Mouse (Mus musculus) Patski (cell line): ENCODE measurements around the gene Fam83c. TPM values are rescaled to one million over a fixed set of nuclear protein-coding genes. Genes with fewer than 3 reads are reported as not detected.
"Not testable (repeated sequence)": the region's sequence is repeated elsewhere in the genome, so short reads cannot be mapped to it uniquely, and the experiment has no call there.

ENCODE experiments used
- ATAC-seq: fragments of 100-300 bp; one replicate; pipeline ENCODE4 v1.8.0; 2021
- CTCF ChIA-PET: fragments of 350-600 bp; sonication (Branson Sonifier 250); formaldehyde crosslinking; loops from one replicate; lab custom pipeline; 2022; ENCODE audit warnings: inconsistent platforms; lab: Charles Lee
- POLR2A ChIA-PET: fragments of 350-600 bp; sonication (Branson Sonifier 250); formaldehyde crosslinking; loops from one replicate; lab custom pipeline; 2022; ENCODE audit warnings: antibody characterized with exemption, inconsistent platforms; lab: Charles Lee
- DNase-seq: peaks from one replicate; pipeline ENCODE4 v3.0.0-alpha.2; 2011; ENCODE audit warnings: low read depth, low spot score
- H3K27me3 ChIP-seq: fragments of 371-371 bp; one replicate; pipeline ENCODE4 v1.5.1; 2021
- CTCF ChIP-seq: fragments of 100-300 bp; IDR thresholded peaks from one replicate; pipeline ENCODE4 v1.5.1; 2021
- in situ Hi-C: fragments of 300-500 bp; cut with MboI; formaldehyde crosslinking; loops from 3 replicates; pipeline ENCODE4 v1.11.1; 2018; ENCODE audit warnings: low pct_unique_long_range_greater_than_20kb, mixed read lengths
- polyA plus RNA-seq: library from polyadenylated mRNA; unstranded; gene quantifications from one replicate; pipeline ENCODE4 v1.2.3, GENCODE M21; 2021

Fam83c gene
- polyA plus RNA-seq, 1 experiment from 2014 or later = 0.10 TPM

GRCm38 (mm10) chr2:155861581-155861980, 26.9 kb upstream of the Fam83c start:
- TF ChIP-seq CTCF = no peak
- DNase-seq (no peak), ATAC-seq (no peak)
- POLR2A ChIA-PET = interaction anchor here (0.5 kb wide), 1 partner anchor 769 kb away, joined by 4 read pairs; no protein-coding TSS in a partner anchor
- no peaks in the 10 kb centered on the region for H3K27me3 ChIP-seq
- CTCF ChIA-PET = interaction anchor here (1.0 kb wide), 1 partner anchor 78 kb away, joined by 3 read pairs; no protein-coding TSS in a partner anchor
- in situ Hi-C loops = no loop called here

GRCm38 (mm10) chr2:155860102-155860501, 25.4 kb upstream of the Fam83c start:
- no peak for TF ChIP-seq CTCF
- DNase-seq (no peak), ATAC-seq (no peak)
- in situ Hi-C loops = no loop called here
- POLR2A ChIA-PET = no interaction called here
- no peaks in the 10 kb centered on the region for H3K27me3 ChIP-seq
- CTCF ChIA-PET = interaction anchor here (0.8 kb wide), 1 partner anchor 11 kb away, joined by 3 read pairs; no protein-coding TSS in a partner anchor

DNA sequence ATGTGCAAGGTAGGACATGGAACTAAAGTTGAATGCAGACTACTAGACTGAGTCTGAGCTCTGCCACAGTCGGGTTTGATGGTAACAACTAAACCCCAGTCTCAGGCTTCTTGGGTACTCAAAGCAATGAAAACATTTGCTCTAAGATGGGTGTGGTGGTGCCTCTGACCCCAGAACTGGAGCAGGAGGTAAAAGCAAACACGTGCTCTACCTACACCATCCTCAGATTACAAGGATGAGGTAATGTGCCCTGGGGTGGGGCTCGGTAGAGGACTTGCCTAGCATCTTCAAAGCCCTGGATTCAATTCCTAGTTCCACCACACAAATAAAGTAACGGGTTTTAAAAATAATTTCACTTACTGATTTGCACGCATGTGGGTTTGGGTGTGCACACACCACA, 17.9 kb upstream of the Fam83c start:
- ChIA-PET POLR2A (interaction anchor here (0.6 kb wide), 1 partner anchor 89 kb away, joined by 3 read pairs; no protein-coding TSS in a partner anchor), CTCF (no interaction called here)
- no peak for TF ChIP-seq CTCF
- DNase-seq (no peak), ATAC-seq (no peak)
- in situ Hi-C loops = no loop called here
- no peaks in the 10 kb centered on the region for H3K27me3 ChIP-seq

GRCm38 (mm10) chr2:155850120-155850519, 15.5 kb upstream of the Fam83c start:
- POLR2A ChIA-PET = interaction anchor here (1.7 kb wide), 1 partner anchor 79 kb away, joined by 4 read pairs; no protein-coding TSS in a partner anchor
- no peaks in the 10 kb centered on the region for H3K27me3 ChIP-seq
- in situ Hi-C loops = no loop called here
- TF ChIP-seq CTCF = no peak
- DNase-seq (peak; percentile 67), ATAC-seq (peak; percentile 40)
- CTCF ChIA-PET = interaction anchor here (1.0 to 2.9 kb wide), 3 partner anchors 18 to 104 kb away, joined by 3 to 14 read pairs (median 9); partner anchors contain the start of gene Gdf5

- no peaks in the 10 kb centered on the region for H3K27me3 ChIP-seq
- in situ Hi-C loops = loop anchor here (5.0 to 25.0 kb wide), 2 partner anchors 98 to 288 kb away; partner anchors contain the start of genes Gdf5, Gm28036, Nfs1 and Romo1
- POLR2A ChIA-PET = interaction anchor here (1.7 kb wide), 1 partner anchor 80 kb away, joined by 4 read pairs; no protein-coding TSS in a partner anchor
- CTCF ChIA-PET = interaction anchor here (0.8 to 2.9 kb wide), 5 partner anchors 11 to 102 kb away, joined by 3 to 14 read pairs (median 5); partner anchors contain the start of gene Gdf5
- no peak for TF ChIP-seq CTCF
- DNase-seq (no peak), ATAC-seq (no peak)
Observed at GRCm38 (mm10) chr2:155849464-155849863, 14.8 kb upstream of the Fam83c start.

DNA sequence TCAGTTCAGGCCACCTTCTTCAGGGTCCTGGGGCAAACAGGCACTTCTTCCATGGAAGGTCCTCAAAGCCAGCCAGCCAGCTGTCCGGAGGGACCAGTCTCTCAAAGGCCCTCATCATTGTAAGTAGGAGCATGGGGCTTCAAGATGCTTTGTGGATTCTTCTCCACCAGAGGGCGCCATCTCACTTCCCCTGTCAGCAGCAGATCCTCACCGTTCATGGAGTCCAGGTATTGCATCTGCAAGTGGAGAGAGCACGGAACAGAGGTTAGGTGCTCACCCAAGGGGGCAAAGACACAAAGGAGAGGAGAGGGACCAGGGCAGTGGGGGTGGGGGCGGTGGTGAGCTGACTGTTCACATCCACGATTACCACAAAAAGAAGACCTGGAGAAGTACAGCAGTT, 13.6 kb upstream of the Fam83c start:
- H3K27me3 ChIP-seq = no peaks in the 10 kb centered on the region
- TF ChIP-seq CTCF = peak; percentile 85
- CTCF ChIA-PET = interaction anchor here (0.8 to 2.9 kb wide), 6 partner anchors 12 to 103 kb away, joined by 3 to 14 read pairs (median 4); partner anchors contain the start of gene Gdf5
- ATAC-seq (peak; percentile 53), DNase-seq (no peak)
- in situ Hi-C loops = loop anchor here (5.0 to 25.0 kb wide), 2 partner anchors 99 to 289 kb away; partner anchors contain the start of genes Gdf5, Gm28036, Nfs1 and Romo1
- POLR2A ChIA-PET = interaction anchor here (1.2 kb wide), 1 partner anchor 10 kb away, joined by 3 read pairs; no protein-coding TSS in a partner anchor

DNA sequence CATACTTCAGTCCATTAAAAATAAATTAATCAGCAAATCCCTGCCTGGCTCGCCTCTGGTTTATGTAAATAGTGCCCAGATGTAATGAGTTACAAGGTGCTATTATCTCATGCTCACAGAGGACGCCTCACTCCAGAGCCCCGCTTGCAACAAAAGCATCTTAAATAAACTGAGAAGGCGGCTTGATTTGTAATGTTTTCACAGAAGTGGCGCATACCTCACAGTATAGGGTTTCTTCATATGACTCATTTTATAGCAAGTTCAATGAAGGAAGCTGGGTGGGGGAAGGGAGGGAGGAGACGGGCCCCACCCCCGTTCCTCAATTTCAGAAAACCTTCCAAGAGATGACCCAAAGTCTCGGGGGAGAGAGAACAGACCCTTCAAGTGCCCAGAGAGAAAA, 12.3 kb upstream of the Fam83c start:
- ATAC-seq = no peak
- ChIA-PET POLR2A (interaction anchor here (0.6 to 1.1 kb wide), 2 partner anchors 71 to 98 kb away, joined by 3 read pairs; no protein-coding TSS in a partner anchor), CTCF (interaction anchor here (2.6 kb wide), 1 partner anchor 15 kb away, joined by 9 read pairs; no protein-coding TSS in a partner anchor)
- no peak for TF ChIP-seq CTCF
- no peak for DNase-seq
- in situ Hi-C loops = loop anchor here (5.0 to 25.0 kb wide), 2 partner anchors 100 to 290 kb away; partner anchors contain the start of genes Gdf5, Gm28036, Nfs1 and Romo1
- H3K27me3 ChIP-seq = no peaks in the 10 kb centered on the region

- DNase-seq (no peak), ATAC-seq (no peak)
- no peaks in the 10 kb centered on the region for H3K27me3 ChIP-seq
- in situ Hi-C loops = loop anchor here (25.0 kb wide), 1 partner anchor 298 kb away; the partner anchor contains the start of genes Gm28036, Nfs1 and Romo1
- ChIA-PET CTCF (no interaction called here), POLR2A (interaction anchor here (0.9 kb wide), 1 partner anchor 9 kb away, joined by 3 read pairs; no protein-coding TSS in a partner anchor)
- no peak for TF ChIP-seq CTCF
Observed at GRCm38 (mm10) chr2:155838961-155839360, 4.3 kb upstream of the Fam83c start.

DNA sequence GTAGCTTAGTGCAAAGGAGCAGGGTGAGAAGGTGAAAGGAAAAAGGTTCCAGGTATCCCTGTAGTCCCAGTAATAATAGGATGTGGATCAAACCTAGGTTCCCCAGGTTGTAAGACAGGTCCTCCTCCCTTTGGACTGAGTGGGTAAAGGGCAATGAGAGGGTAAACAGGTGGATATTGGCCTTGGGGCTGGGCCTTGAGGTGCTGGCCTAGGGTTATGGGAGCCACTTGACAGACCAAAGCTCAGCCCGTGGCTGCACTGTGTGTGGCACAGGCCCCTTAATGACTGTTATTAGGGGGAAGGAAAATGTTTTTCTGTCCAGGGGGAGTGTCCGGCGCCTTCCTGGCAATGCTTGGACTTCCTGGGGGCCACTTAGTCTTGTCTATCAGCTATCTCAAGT, 3.3 kb upstream of the Fam83c start:
- ChIA-PET POLR2A (interaction anchor here (0.9 kb wide), 1 partner anchor 10 kb away, joined by 3 read pairs; no protein-coding TSS in a partner anchor), CTCF (no interaction called here)
- TF ChIP-seq CTCF = no peak
- H3K27me3 ChIP-seq = no peaks in the 10 kb centered on the region
- in situ Hi-C loops = loop anchor here (25.0 kb wide), 1 partner anchor 299 kb away; the partner anchor contains the start of genes Gm28036, Nfs1 and Romo1
- DNase-seq (no peak), ATAC-seq (no peak)

GRCm38 (mm10) chr2:155832087-155832486, 2.6 kb downstream of the Fam83c start:
- DNase-seq, H3K27me3 ChIP-seq, ATAC-seq: not testable (repeated sequence)
- CTCF ChIA-PET = interaction anchor here (0.8 to 2.5 kb wide), 7 partner anchors 8 to 120 kb away, joined by 3 to 16 read pairs (median 3); partner anchors contain the start of gene Gdf5
- POLR2A ChIA-PET = interaction anchor here (1.4 kb wide), 1 partner anchor 109 kb away, joined by 4 read pairs; the partner anchor contains the start of gene Gm15557
- in situ Hi-C loops = loop anchor here (25.0 kb wide), 1 partner anchor 305 kb away; the partner anchor contains the start of genes Gm28036, Nfs1 and Romo1
